Mouse (Mus musculus): ENCODE data around the gene Prrt3. TPM values are rescaled to one million over a fixed set of nuclear protein-coding genes. Genes with fewer than 3 reads are reported as not detected.

Gene Prrt3
- polyA plus RNA-seq (2016; fragmentation: Nextera tagmentation; extraction: Ambion mirVana) = 0.60 and 0.73 TPM in 2 replicates

DNA sequence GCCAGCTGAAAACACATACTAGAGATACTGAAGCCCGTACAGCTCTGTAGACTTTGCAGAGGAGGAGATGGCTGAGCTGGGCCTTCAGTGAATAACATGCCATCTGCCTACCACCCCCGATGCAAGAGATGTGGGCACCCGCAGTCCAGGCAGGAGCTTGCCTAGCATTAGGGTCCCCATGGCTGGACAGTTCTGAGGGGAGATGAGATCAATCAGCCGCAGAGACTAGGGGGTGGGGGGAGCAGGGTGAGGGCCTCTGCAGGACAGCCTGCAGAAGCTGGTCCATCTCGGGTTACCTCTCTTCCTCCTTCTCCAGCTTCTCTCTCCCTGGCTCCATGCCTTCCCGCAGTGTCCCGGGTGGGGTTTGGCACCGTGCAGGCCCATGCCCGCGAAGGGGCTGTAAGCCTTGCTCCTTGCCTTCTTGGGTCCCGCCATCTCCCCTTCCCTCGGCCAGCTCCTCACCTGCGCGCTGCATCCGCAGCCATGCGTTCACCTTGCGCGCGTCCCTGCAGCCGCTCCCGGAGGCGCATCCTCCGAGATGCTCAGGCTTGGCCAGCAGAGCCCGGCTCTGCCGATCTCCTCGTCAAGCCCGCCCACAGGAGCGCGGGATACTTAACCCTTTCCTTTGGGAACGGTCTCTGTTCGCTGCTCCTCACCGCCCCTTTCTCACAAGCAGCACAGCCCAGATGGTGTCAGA lies at the start of gene Prrt3:
Prrt3 (minus strand) TSS at position 544 of the 697 bp plus-strand sequence.
- Histone ChIP-seq H3K9me3 (replicated peaks) (no peaks in the 10 kb centered on the region), H3K27me3 (ENCODE audit: low read depth, poor library complexity, severe bottlenecking) (peaks cover 62% of the 10 kb centered on the region), H3K27ac (peak within 1 kb of the TSS; percentile 42; the same call in 1 of the 2 replicates), H3K36me3 (no peaks in the 10 kb centered on the region), H3K4me3 (peak within 1 kb of the TSS; percentile 54), H3K4me1 (peaks cover 7% of the 10 kb centered on the region)
- 3% methylated on average over 32 of the region's 32 CpGs for WGBS
- peak; percentile 51 for DNase-seq (ENCODE audit: low spot score)

DNA sequence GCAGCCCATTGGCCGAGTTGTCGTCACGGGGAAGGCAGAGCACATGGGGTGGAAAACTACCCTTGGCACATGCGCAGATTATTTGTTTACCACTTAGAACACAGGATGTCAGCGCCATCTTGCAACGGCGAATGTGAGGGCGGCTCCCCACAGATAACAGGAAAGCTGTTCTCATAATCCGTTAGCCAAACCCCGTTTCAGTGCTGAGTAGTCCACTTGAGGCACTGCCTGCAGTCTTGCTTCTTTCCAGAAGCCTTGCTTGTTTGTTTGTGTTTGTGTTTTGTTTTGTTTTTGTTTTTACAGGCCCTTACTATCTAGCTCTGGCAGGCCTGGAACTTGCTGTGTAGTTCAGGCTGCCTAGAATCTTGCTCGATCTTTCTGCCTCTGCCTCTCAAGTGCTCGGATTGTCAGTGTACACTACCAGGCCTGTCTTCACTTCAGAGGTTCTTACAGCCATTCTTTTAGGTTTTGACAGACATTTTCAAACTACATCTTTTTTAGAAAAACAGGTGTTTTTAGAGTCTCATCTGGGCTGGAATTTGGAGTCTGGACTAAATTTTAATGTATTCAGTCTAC lies 42.3 kb upstream of the Prrt3 start:
- Histone ChIP-seq H3K27ac (no peak overlapping the region), H3K4me1 (no peaks in the 10 kb centered on the region), H3K4me3 (no peak overlapping the region), H3K9me3 (replicated peaks) (no peaks in the 10 kb centered on the region), H3K36me3 (peaks cover 71% of the 10 kb centered on the region), H3K27me3 (ENCODE audit: low read depth, poor library complexity, severe bottlenecking) (no peaks in the 10 kb centered on the region)
- WGBS = 96% methylated on average over 9 of the region's 12 CpGs
- DNase-seq (ENCODE audit: low spot score) = no peak

DNA sequence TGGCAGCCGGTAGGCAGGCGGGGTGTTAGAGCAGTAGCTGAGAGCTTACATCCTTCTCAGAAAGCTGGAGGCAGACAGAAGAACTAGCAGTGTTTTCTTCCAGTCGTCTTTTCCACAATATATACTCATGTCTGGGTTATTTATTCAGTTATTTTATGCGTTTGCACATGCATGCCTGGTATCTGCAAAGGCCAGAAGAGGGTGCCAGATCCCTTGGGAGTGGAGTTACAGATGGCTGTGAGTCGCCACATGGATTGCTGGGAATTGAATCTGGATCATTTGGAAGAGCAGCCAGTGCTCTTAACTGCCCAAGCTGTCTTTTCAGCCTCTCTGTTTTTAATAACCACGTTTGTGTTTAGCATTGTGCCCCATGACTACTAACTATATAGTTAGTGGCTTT lies 39.9 kb upstream of the Prrt3 start:
- no peak for DNase-seq (ENCODE audit: low spot score)
- Histone ChIP-seq H3K4me3 (no peak overlapping the region), H3K4me1 (no peaks in the 10 kb centered on the region), H3K27me3 (ENCODE audit: low read depth, poor library complexity, severe bottlenecking) (no peaks in the 10 kb centered on the region), H3K9me3 (replicated peaks) (no peaks in the 10 kb centered on the region), H3K36me3 (peaks cover 69% of the 10 kb centered on the region), H3K27ac (no peak overlapping the region)
- 88% methylated on average over 6 of the region's 6 CpGs for WGBS

GRCm38 (mm10) chr6:113534886-113535285 lies 33.2 kb upstream of the Prrt3 start:
- Histone ChIP-seq H3K4me1 (peaks cover 14% of the 10 kb centered on the region), H3K36me3 (peaks cover 43% of the 10 kb centered on the region), H3K27ac (no peak overlapping the region), H3K4me3 (no peak overlapping the region), H3K27me3 (ENCODE audit: low read depth, poor library complexity, severe bottlenecking) (no peaks in the 10 kb centered on the region), H3K9me3 (replicated peaks) (no peaks in the 10 kb centered on the region)
- DNase-seq (ENCODE audit: low spot score) = no peak
- 90% methylated on average over 7 of the region's 7 CpGs for WGBS

DNA sequence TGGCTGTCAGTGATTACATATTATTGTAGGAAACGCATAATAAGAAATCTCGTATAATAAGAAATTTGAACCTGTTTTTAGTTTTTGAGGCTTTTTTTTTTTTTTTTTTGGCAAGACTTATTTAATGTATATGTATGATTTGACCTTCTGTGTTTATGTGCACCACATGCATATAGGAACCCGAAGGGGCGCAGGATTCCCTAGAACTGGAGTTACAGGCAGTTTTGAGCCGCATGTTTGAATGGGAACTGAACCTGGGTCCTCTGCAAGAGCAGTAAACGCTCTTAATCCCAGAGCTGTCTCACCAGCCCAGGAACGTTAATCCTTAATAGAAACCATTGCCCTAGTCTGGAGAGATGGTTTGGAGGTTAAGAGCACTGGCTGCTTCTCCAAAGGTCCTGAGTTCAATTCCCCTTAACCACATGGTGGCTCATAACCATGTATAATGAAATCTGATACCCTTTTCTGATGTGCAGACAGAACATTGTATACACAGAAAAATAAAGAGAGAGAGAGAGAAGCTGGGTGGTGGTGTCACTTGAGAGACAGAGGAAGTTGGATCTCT lies 30.2 kb upstream of the Prrt3 start:
- Histone ChIP-seq H3K27me3 (ENCODE audit: low read depth, poor library complexity, severe bottlenecking) (no peaks in the 10 kb centered on the region), H3K4me1 (peaks cover 14% of the 10 kb centered on the region), H3K4me3 (peak overlapping the region; percentile 91), H3K27ac (peak overlapping the region; percentile 90), H3K9me3 (replicated peaks) (no peaks in the 10 kb centered on the region), H3K36me3 (peaks cover 34% of the 10 kb centered on the region)
- peak; percentile 38 for DNase-seq (ENCODE audit: low spot score)
- WGBS = 6% methylated on average over 7 of the region's 7 CpGs

GRCm38 (mm10) chr6:113530932-113531839 lies 29.5 kb upstream of the Prrt3 start, which contains the start of the genes Emc3 and Fancd2:
TSS of gene Emc3 (minus strand) at chr6:113531652.
TSS of gene Fancd2 (plus strand) at chr6:113531682.
- 2% methylated on average over 47 of the region's 47 CpGs for WGBS
- Histone ChIP-seq H3K27me3 (ENCODE audit: low read depth, poor library complexity, severe bottlenecking) (no peaks in the 10 kb centered on the region), H3K9me3 (replicated peaks) (no peaks in the 10 kb centered on the region), H3K4me1 (peaks cover 14% of the 10 kb centered on the region), H3K4me3 (peak within 1 kb of the TSS; percentile 91), H3K36me3 (peaks cover 31% of the 10 kb centered on the region), H3K27ac (peak within 1 kb of the TSS; percentile 90)
- peak; percentile 97 for DNase-seq (ENCODE audit: low spot score)

DNA sequence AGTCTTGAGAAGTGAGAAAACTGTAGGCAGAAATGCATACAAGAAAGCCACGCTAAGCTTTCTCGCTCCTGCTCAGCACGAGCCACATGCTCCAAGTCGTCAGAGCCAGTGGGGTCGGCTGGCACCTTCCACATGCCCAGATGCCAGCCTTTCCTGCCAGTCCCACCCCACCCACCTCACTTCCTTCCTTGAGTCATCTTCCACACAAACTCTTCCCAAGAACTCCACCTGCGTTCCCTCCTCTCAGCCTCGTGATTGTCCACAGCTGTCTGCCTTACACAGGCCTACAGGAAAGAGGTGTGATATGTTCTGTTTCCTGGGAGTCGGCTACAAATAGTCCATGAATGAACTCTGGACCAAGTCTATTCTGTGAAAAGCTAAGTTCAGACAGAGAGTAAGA lies 21.7 kb upstream of the Prrt3 start:
- Histone ChIP-seq H3K36me3 (peaks cover 84% of the 10 kb centered on the region), H3K27ac (no peak overlapping the region)
- 95% methylated on average over 8 of the region's 8 CpGs for WGBS

GRCm38 (mm10) chr6:113522310-113522709 lies 20.6 kb upstream of the Prrt3 start:
- peaks cover 87% of the 10 kb centered on the region for H3K36me3 ChIP-seq
- H3K27ac ChIP-seq = no peak overlapping the region
- DNase-seq (ENCODE audit: low spot score) = no peak
- no peaks in the 10 kb centered on the region for H3K9me3 ChIP-seq (replicated peaks)
- no peaks in the 10 kb centered on the region for H3K4me1 ChIP-seq
- H3K27me3 ChIP-seq (ENCODE audit: low read depth, poor library complexity, severe bottlenecking) = no peaks in the 10 kb centered on the region
- no peak overlapping the region for H3K4me3 ChIP-seq
- 80% methylated on average over 1 of the region's 1 CpGs for WGBS

More for the DNA sequence above, 21.7 kb upstream of the Prrt3 start:
- Histone ChIP-seq H3K27me3 (ENCODE audit: low read depth, poor library complexity, severe bottlenecking) (no peaks in the 10 kb centered on the region), H3K4me1 (no peaks in the 10 kb centered on the region), H3K4me3 (no peak overlapping the region), H3K9me3 (replicated peaks) (no peaks in the 10 kb centered on the region)
- no peak for DNase-seq (ENCODE audit: low spot score)

DNA sequence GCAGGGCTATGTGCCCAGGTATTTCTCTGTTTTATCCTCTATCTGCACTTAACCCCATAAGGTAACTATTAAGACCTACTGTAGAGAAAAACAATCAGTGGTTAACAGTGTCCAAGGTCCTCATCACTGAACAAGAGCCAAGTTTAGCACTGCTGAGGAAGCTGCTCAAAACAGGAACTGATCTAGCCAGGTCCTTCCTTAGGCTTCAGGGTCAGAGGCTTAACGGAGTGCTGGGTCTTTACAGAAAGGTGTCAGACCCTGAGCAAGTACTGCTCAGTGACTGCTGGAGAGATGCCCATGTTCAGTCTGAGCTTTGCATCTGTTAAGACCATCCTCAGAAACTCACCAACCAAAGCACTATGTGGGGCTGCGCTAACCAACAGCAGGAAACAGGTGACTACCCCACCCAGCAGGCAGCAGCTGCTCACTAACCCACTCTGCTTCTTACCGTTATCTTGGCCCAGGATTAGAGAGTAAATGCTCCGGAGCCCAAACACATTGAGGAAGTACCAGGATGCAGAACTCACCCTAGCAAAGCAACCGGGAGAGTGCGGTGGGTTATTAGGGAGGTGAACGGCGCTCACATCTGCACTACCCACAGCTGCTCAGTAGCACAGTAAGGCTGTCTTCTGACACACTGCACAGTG lies 15.8 kb upstream of the Prrt3 start:
- no peaks in the 10 kb centered on the region for H3K27me3 ChIP-seq (ENCODE audit: low read depth, poor library complexity, severe bottlenecking)
- no peak for DNase-seq (ENCODE audit: low spot score)
- H3K4me3 ChIP-seq = no peak overlapping the region
- no peaks in the 10 kb centered on the region for H3K4me1 ChIP-seq
- no peaks in the 10 kb centered on the region for H3K9me3 ChIP-seq (replicated peaks)
- H3K36me3 ChIP-seq = peaks cover 97% of the 10 kb centered on the region
- no peak overlapping the region for H3K27ac ChIP-seq
- 96% methylated on average over 8 of the region's 8 CpGs for WGBS

GRCm38 (mm10) chr6:113514600-113514999 lies 12.9 kb upstream of the Prrt3 start:
- no peak overlapping the region for H3K4me3 ChIP-seq
- DNase-seq (ENCODE audit: low spot score) = no peak
- no peaks in the 10 kb centered on the region for H3K9me3 ChIP-seq (replicated peaks)
- H3K27me3 ChIP-seq (ENCODE audit: low read depth, poor library complexity, severe bottlenecking) = no peaks in the 10 kb centered on the region
- 95% methylated on average over 3 of the region's 3 CpGs for WGBS
- no peak overlapping the region for H3K27ac ChIP-seq
- H3K4me1 ChIP-seq = no peaks in the 10 kb centered on the region
- H3K36me3 ChIP-seq = peaks cover 68% of the 10 kb centered on the region

DNA sequence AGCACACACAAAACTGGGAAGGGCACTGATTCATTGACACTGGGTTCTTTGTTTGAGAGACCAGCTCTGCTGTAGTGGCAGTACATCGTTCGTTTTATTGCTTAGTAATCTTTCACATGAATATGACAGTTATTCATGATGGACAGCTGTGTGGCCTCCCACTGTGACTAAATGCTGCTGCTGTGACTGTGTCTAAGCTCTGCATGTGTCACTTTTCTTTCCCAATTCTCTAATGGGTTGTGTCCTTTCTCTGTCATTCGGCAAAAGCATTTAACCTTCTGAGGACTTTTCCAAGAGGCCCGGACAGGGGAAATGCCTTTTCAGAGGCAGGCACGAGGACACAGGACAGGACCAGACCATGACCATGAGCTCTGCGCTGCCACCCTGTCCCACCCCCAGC lies 12.2 kb upstream of the Prrt3 start:
- DNase-seq (ENCODE audit: low spot score) = no peak
- 92% methylated on average over 6 of the region's 6 CpGs for WGBS
- Histone ChIP-seq H3K4me3 (no peak overlapping the region), H3K27ac (no peak overlapping the region), H3K36me3 (peaks cover 62% of the 10 kb centered on the region), H3K4me1 (0 out of 2 replicates have a peak, but pooled peaks cover under 1% of the 10 kb centered on the region), H3K9me3 (replicated peaks) (no peaks in the 10 kb centered on the region), H3K27me3 (ENCODE audit: low read depth, poor library complexity, severe bottlenecking) (no peaks in the 10 kb centered on the region)

DNA sequence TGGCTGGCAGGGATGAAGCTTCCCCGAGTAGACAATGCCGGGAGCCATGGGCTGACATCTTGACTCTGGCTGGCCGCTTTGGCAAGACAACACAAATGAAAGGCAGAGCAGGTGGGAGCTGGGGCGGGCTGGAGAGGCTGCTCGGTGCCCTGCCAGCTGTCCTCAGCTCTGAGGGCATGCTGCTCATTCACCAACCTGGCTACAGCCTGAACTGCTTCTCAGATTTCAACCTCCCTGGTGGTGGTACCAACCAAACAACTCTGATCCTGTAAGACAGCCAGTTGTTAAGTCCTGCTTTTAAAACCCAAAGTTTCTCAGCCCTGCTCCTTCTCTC lies 7.2 kb upstream of the Prrt3 start:
- Histone ChIP-seq H3K36me3 (peaks cover 11% of the 10 kb centered on the region), H3K27me3 (ENCODE audit: low read depth, poor library complexity, severe bottlenecking) (no peaks in the 10 kb centered on the region), H3K4me3 (no peak overlapping the region), H3K27ac (no peak overlapping the region), H3K9me3 (replicated peaks) (no peaks in the 10 kb centered on the region), H3K4me1 (0 out of 2 replicates have a peak, but pooled peaks cover 5% of the 10 kb centered on the region)
- DNase-seq (ENCODE audit: low spot score) = peak; percentile 26
- WGBS = 62% methylated on average over 5 of the region's 5 CpGs

All from limb, embryonic 10.5 days (tissue).